Mouse (Mus musculus) MEL (cell line): Measurements from ENCODE around the gene Homer3. TPM values are rescaled to one million over a fixed set of nuclear protein-coding genes. Genes with fewer than 3 reads are reported as not detected.

Experiments
- DNase-seq: peaks from one replicate; pipeline ENCODE4 v3.0.0; 2011; ENCODE audit warnings: low read depth, low spot score
- H3K27ac ChIP-seq: 2 replicates; pipeline ENCODE4 v1.5.1; 2012; ENCODE audit warnings: low read depth, mild to moderate bottlenecking, control low read depth, low read length, moderate library complexity; ENCODE audit not compliant: control insufficient read depth
- H3K27me3 ChIP-seq, 2 experiments: fragments of 150-350 bp in 1 of 2; sonication (generic) in 1 of 2; 2 replicates each; pipeline ENCODE4 v1.6.1; 2012; ENCODE audit warnings: low read length in 2 of 2, mild to moderate bottlenecking in 2 of 2, improper control_type of control experiment in 1 of 2, moderate library complexity in 1 of 2; ENCODE audit not compliant: insufficient read depth in 2 of 2, control insufficient read depth in 1 of 2
- H3K36me3 ChIP-seq, 2 experiments: 2 replicates each; pipeline ENCODE4 v1.6.1; 2012 to 2014; ENCODE audit warnings: low read length in 2 of 2, improper control_type of control experiment in 1 of 2, inconsistent platforms in 1 of 2, mild to moderate bottlenecking in 1 of 2; ENCODE audit not compliant: insufficient read depth in 2 of 2, control insufficient read depth in 1 of 2
- H3K4me1 ChIP-seq, 2 experiments: fragments of 150-350 bp in 1 of 2; sonication (generic) in 1 of 2; 2 replicates each; pipeline ENCODE4 v1.6.1; 2012; ENCODE audit warnings: low read length in 2 of 2, improper control_type of control experiment in 1 of 2, mild to moderate bottlenecking in 1 of 2; ENCODE audit not compliant: insufficient read depth in 2 of 2, control insufficient read depth in 1 of 2
- H3K4me3 ChIP-seq, 2 experiments: fragments of 150-350 bp in 1 of 2; sonication (generic) in 1 of 2; 2 replicates each; pipeline ENCODE4 v1.5.1; 2012; ENCODE audit warnings: low read depth in 2 of 2, low read length in 2 of 2, mild to moderate bottlenecking in 2 of 2, moderate library complexity in 2 of 2, control low read depth in 1 of 2, improper control_type of control experiment in 1 of 2; ENCODE audit not compliant: control insufficient read depth in 1 of 2, insufficient read depth in 1 of 2
- H3K79me2 ChIP-seq: 2 replicates; pipeline ENCODE4 v1.6.1; 2012; ENCODE audit warnings: mild to moderate bottlenecking, low read length, moderate library complexity; ENCODE audit not compliant: control insufficient read depth, poor library complexity, insufficient read depth
- H3K9ac ChIP-seq: 2 replicates; pipeline ENCODE4 v1.6.1; 2012; ENCODE audit warnings: low read depth, mild to moderate bottlenecking, control low read depth, low read length, moderate library complexity; ENCODE audit not compliant: control insufficient read depth, poor library complexity, severe bottlenecking
- H3K9me3 ChIP-seq: fragments of 150-350 bp; sonication (generic); replicated peaks from 2 replicates; pipeline ENCODE4 v1.6.1; 2012; ENCODE audit warnings: mild to moderate bottlenecking, low read length, improper control_type of control experiment, moderate library complexity; ENCODE audit not compliant: insufficient read depth
- CHD2 ChIP-seq: IDR thresholded peaks from 2 replicates; pipeline ENCODE4 v1.6.1; 2011; ENCODE audit warnings: low read length, improper control_type of control experiment
- CTCF ChIP-seq, 3 experiments: IDR thresholded peaks in 2 of 3; conservative IDR thresholded peaks in 1 of 3; 2 replicates each; pipeline ENCODE4 v1.5.1; 2011 to 2012; ENCODE audit warnings: low read length in 3 of 3, low read depth in 2 of 3, mild to moderate bottlenecking in 2 of 3, improper control_type of control experiment in 1 of 3, inconsistent platforms in 1 of 3, mixed read lengths in 1 of 3, moderate library complexity in 1 of 3; ENCODE audit not compliant: control insufficient read depth in 1 of 3, insufficient read depth in 1 of 3, poor library complexity in 1 of 3, severe bottlenecking in 1 of 3
- GATA1 ChIP-seq: IDR thresholded peaks from 2 replicates; pipeline ENCODE4 v1.6.1; 2011; ENCODE audit warnings: low read depth, low read length, improper control_type of control experiment
- HCFC1 ChIP-seq: IDR thresholded peaks from 2 replicates; pipeline ENCODE4 v1.6.1; 2012; ENCODE audit warnings: low read depth, mild to moderate bottlenecking, inconsistent platforms, low read length, improper control_type of control experiment, moderate library complexity
- MAZ ChIP-seq: IDR thresholded peaks from 2 replicates; pipeline ENCODE4 v1.6.1; 2012; ENCODE audit warnings: low read depth, mild to moderate bottlenecking, inconsistent platforms, low read length, improper control_type of control experiment
- NRF1 ChIP-seq: IDR thresholded peaks from 2 replicates; pipeline ENCODE4 v1.6.1; 2014; ENCODE audit warnings: low read depth, mild to moderate bottlenecking, inconsistent platforms, low read length, improper control_type of control experiment, moderate library complexity; ENCODE audit not compliant: poor library complexity, insufficient read depth, severe bottlenecking
- RAD21 ChIP-seq: IDR thresholded peaks from 2 replicates; pipeline ENCODE4 v1.6.1; 2011; ENCODE audit warnings: mild to moderate bottlenecking, low read depth, low read length, improper control_type of control experiment
- SIN3A ChIP-seq: IDR thresholded peaks from 2 replicates; pipeline ENCODE4 v1.6.1; 2012; ENCODE audit warnings: low read length, improper control_type of control experiment, inconsistent platforms
- SMC3 ChIP-seq: IDR thresholded peaks from 2 replicates; pipeline ENCODE4 v1.6.1; 2011; ENCODE audit warnings: low read depth, low read length, improper control_type of control experiment
- USF2 ChIP-seq, 2 experiments: IDR thresholded peaks; 2 replicates each; pipeline ENCODE4 v1.6.1; 2011 to 2012; ENCODE audit warnings: improper control_type of control experiment in 2 of 2, low read length in 2 of 2, borderline replicate concordance in 1 of 2, inconsistent platforms in 1 of 2, low read depth in 1 of 2, mild to moderate bottlenecking in 1 of 2; ENCODE audit not compliant: insufficient read depth in 1 of 2
- ZNF384 ChIP-seq: IDR thresholded peaks from 2 replicates; pipeline ENCODE4 v1.6.1; 2012; ENCODE audit warnings: low read depth, mild to moderate bottlenecking, inconsistent platforms, low read length, improper control_type of control experiment
- polyA plus RNA-seq, 2 experiments: library from polyadenylated mRNA; stranded (reverse) in 1 of 2; unstranded in 1 of 2; fragments of >175 nt in 1 of 2; fragments of >200 nt in 1 of 2; gene quantifications; 2 replicates each; pipeline versions ENCODE4 v1.2.1 to v1.2.4; 2012; ENCODE audit warnings: low replicate concordance in 2 of 2, low read depth in 1 of 2; ENCODE audit not compliant: insufficient read length in 2 of 2, insufficient read depth in 1 of 2, missing spikeins in 1 of 2
- total RNA-seq: library from RNA; depleted of rRNA; stranded (reverse); fragments of 300-350 nt; gene quantifications from 2 replicates; pipeline ENCODE4 v1.2.3, GENCODE M21; 2012; rRNA removed

Gene Homer3
- total and polyA plus RNA-seq, 3 experiments: 12.2 to 22.8 TPM; not detected in 1

DNA sequence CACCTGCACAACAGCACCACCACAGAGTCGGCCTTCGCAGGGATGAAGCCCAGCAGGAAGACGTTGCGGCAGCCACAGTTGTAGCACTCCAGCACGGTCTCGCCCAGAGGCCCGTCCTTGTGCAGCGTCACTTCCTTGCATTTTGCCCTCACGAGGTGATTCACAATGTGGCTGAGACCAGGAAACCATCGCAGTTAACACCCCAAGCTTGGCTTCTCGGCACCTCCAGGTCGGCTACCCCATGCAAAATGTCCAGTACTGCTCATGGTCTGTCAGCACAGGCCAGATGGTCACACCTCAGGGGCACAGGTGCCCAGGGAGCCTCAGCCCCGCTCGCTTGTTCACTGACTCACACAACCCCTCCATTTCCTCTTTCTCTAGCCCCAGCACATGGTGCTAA lies 59.4 kb downstream of the Homer3 start:
- H3K79me2 ChIP-seq: peaks cover 27% of the 10 kb centered on the region
- H3K27ac ChIP-seq: no peak overlapping the region
- peaks cover 13 to 30% of the 10 kb centered on the region in 2 experiments for H3K36me3 ChIP-seq
- no peaks in the 10 kb centered on the region for H3K27me3 ChIP-seq
- H3K9me3 ChIP-seq: no peaks in the 10 kb centered on the region
- peaks cover 7 to 21% of the 10 kb centered on the region in 2 experiments for H3K4me1 ChIP-seq
- H3K4me3 ChIP-seq: no peak overlapping the region
- no peak for DNase-seq
- no peak overlapping the region for H3K9ac ChIP-seq
- TF ChIP-seq CHD2 (no peak), ZNF384 (no peak)

DNA sequence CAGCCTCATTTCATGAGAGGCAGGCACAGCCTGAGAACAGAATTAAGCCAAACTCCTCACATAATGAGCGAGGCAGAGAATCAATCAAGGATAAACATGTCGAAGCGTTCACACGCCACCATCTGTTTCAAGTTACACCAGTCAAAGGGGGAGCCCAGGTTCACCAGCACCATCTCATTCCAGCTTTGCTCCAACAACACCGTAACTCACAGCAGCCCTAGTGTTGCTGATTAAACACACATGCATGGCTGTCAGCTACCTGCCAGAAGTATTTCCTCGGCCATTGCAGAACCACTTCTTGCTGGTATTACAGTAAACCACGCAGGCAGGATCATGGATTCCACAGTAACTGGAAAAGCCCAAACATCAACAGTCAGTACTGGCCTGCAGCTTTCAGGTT lies 60.4 kb downstream of the Homer3 start:
- Histone ChIP-seq H3K4me1 (peaks cover 7 to 21% of the 10 kb centered on the region in 2 experiments), H3K4me3 (no peak overlapping the region), H3K27me3 (no peaks in the 10 kb centered on the region), H3K27ac (no peak overlapping the region), H3K9ac (no peak overlapping the region), H3K79me2 (peaks cover 38% of the 10 kb centered on the region), H3K9me3 (no peaks in the 10 kb centered on the region), H3K36me3 (peaks cover 13 to 33% of the 10 kb centered on the region in 2 experiments)
- TF ChIP-seq ZNF384 (no peak), USF2 (IDR thresholded peaks at IDR 0.05; ENCODE audit: borderline replicate concordance in 1 of 2, insufficient read depth in 1 of 2, low read depth in 1 of 2, low read length in 2 of 2) (no peak), MAZ (no peak)
- no peak for DNase-seq

DNA sequence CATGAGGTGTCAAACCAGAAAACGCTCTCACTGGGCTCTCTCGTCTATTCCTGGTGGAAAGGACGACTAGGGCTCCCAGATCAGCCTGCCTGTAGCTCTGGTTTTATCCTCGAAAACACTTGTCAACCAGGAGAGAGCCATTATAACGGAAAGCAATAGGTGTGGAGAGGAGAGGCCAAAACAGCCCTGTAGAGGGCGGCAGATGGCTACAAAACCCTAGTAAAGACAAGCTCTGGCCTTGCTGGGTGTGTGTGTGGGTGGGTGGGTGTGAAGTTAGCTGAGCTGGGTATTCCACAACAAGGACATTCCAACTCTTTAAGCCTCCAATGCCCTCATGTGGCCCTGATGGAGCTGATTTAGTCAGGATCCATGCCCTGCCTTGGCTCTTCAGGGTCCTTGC lies 61.1 kb downstream of the Homer3 start:
- peak; percentile 32 for TF ChIP-seq RAD21
- no peak for TF ChIP-seq GATA1
- TF ChIP-seq SIN3A: no peak
- TF ChIP-seq HCFC1: no peak
- no peak for TF ChIP-seq NRF1
- TF ChIP-seq CTCF (IDR thresholded peaks at IDR 0.05 in 2 of 3, conservative IDR thresholded peaks at IDR 0.05 in 1 of 3; ENCODE audit: control insufficient read depth in 1 of 3, insufficient read depth in 1 of 3, low read depth in 2 of 3, low read length in 3 of 3, poor library complexity in 1 of 3, severe bottlenecking in 1 of 3): peak; percentile 32 to 55 (median 47); a peak in 5 of 6 replicates
- peak; percentile 30 for TF ChIP-seq SMC3
- peaks cover 7 to 21% of the 10 kb centered on the region in 2 experiments for H3K4me1 ChIP-seq
- no peaks in the 10 kb centered on the region for H3K9me3 ChIP-seq
- peaks cover 13 to 33% of the 10 kb centered on the region in 2 experiments for H3K36me3 ChIP-seq
- no peak overlapping the region for H3K4me3 ChIP-seq
- H3K27me3 ChIP-seq: no peaks in the 10 kb centered on the region
- H3K9ac ChIP-seq: no peak overlapping the region
- peaks cover 44% of the 10 kb centered on the region for H3K79me2 ChIP-seq
- no peak overlapping the region for H3K27ac ChIP-seq
- peak; percentile 51 for DNase-seq

Other genes starting within 250 kb of the Homer3 start
- 39.0 and 39.2 TPM in 2 replicates for gene Mau2, start 240.1 kb upstream of the Homer3 start, total RNA-seq
- 10 to 100 TPM in 1 of 2 experiments, not detected in 1; 43.4 TPM for gene Mau2, start 240.1 kb upstream of the Homer3 start, polyA plus RNA-seq
- 27.1 and 29.9 TPM in 2 replicates for gene Sugp1, start 240.0 kb upstream of the Homer3 start, total RNA-seq
- 10 to 100 TPM in 1 of 2 experiments, not detected in 1; 45.5 TPM for gene Sugp1, start 240.0 kb upstream of the Homer3 start, polyA plus RNA-seq
- gene Tm6sf2, start 209.9 kb upstream of the Homer3 start, total RNA-seq: 0.78 and 1.0 TPM in 2 replicates
- gene Tm6sf2, start 209.9 kb upstream of the Homer3 start, polyA plus RNA-seq: 1 to 10 TPM in 1 of 2 experiments, not detected in 1; 1.2 TPM
- not detected in 2 replicates for gene Hapln4, start 199.4 kb upstream of the Homer3 start, total RNA-seq
- gene Hapln4, start 199.4 kb upstream of the Homer3 start, polyA plus RNA-seq: under 1 TPM in 1 of 2 experiments, not detected in 1; 0.03 TPM
- not detected in 2 replicates for gene Ncan, start 162.0 kb upstream of the Homer3 start, total RNA-seq
- not detected for gene Ncan, start 162.0 kb upstream of the Homer3 start, polyA plus RNA-seq
- 20.8 and 24.6 TPM in 2 replicates for gene Nr2c2ap, start 151.5 kb upstream of the Homer3 start, total RNA-seq
- gene Nr2c2ap, start 151.5 kb upstream of the Homer3 start, polyA plus RNA-seq: 10 to 100 TPM in 1 of 2 experiments, not detected in 1; 55.7 TPM
- 5.0 and 5.5 TPM in 2 replicates for gene Rfxank, start 143.7 kb upstream of the Homer3 start, total RNA-seq
- 1 to 10 TPM in 1 of 2 experiments, not detected in 1; 7.2 TPM for gene Rfxank, start 143.7 kb upstream of the Homer3 start, polyA plus RNA-seq
- gene Borcs8, start 143.3 kb upstream of the Homer3 start, total RNA-seq: 49.5 and 62.8 TPM in 2 replicates
- gene Borcs8, start 143.3 kb upstream of the Homer3 start, polyA plus RNA-seq: 10 to 100 TPM in 1 of 2 experiments, not detected in 1; 73.0 TPM
- 2.0 and 2.5 TPM in 2 replicates for gene Mef2b, start 143.1 kb upstream of the Homer3 start, total RNA-seq
- 1 to 10 TPM in 1 of 2 experiments, not detected in 1; 6.5 TPM for gene Mef2b, start 143.1 kb upstream of the Homer3 start, polyA plus RNA-seq
- 45.1 and 50.7 TPM in 2 replicates for gene Tmem161a, start 110.5 kb upstream of the Homer3 start, total RNA-seq
- 10 to 100 TPM in 1 of 2 experiments, not detected in 1; 51.4 TPM for gene Tmem161a, start 110.5 kb upstream of the Homer3 start, polyA plus RNA-seq
- 4.4 and 5.2 TPM in 2 replicates for gene Slc25a42, start 70.5 kb upstream of the Homer3 start, total RNA-seq
- 10 to 100 TPM in 1 of 2 experiments, not detected in 1; 12.1 TPM for gene Slc25a42, start 70.5 kb upstream of the Homer3 start, polyA plus RNA-seq
- gene Sugp2, start 48.6 kb upstream of the Homer3 start, total RNA-seq: 23.9 and 25.3 TPM in 2 replicates
- gene Sugp2, start 48.6 kb upstream of the Homer3 start, polyA plus RNA-seq: 10 to 100 TPM in 1 of 2 experiments, not detected in 1; 27.4 TPM
- 50.2 and 63.9 TPM in 2 replicates for gene Armc6, start 48.4 kb upstream of the Homer3 start, total RNA-seq
- gene Armc6, start 48.4 kb upstream of the Homer3 start, polyA plus RNA-seq: 10 to 100 TPM in 1 of 2 experiments, not detected in 1; 39.5 TPM
- 94.1 and 102 TPM in 2 replicates for gene Ddx49, start 19.7 kb downstream of the Homer3 start, total RNA-seq
- 100 to 1,000 TPM in 1 of 2 experiments, not detected in 1; 116 TPM for gene Ddx49, start 19.7 kb downstream of the Homer3 start, polyA plus RNA-seq
- 132 and 134 TPM in 2 replicates for gene Cope, start 19.7 kb downstream of the Homer3 start, total RNA-seq
- 100 to 1,000 TPM in 1 of 2 experiments, not detected in 1; 232 TPM for gene Cope, start 19.7 kb downstream of the Homer3 start, polyA plus RNA-seq
- gene Cers1, start 32.9 kb downstream of the Homer3 start, total RNA-seq: 3.4 and 5.0 TPM in 2 replicates
- 1 to 10 TPM in 1 of 2 experiments, not detected in 1; 7.7 TPM for gene Cers1, start 32.9 kb downstream of the Homer3 start, polyA plus RNA-seq
- 1.9 and 2.6 TPM in 2 replicates for gene Gdf1, start 47.0 kb downstream of the Homer3 start, total RNA-seq
- 1 to 10 TPM in 1 of 2 experiments, not detected in 1; 1.9 TPM for gene Gdf1, start 47.0 kb downstream of the Homer3 start, polyA plus RNA-seq
- 55.4 and 56.3 TPM in 2 replicates for gene Upf1, start 70.5 kb downstream of the Homer3 start, total RNA-seq
- gene Upf1, start 70.5 kb downstream of the Homer3 start, polyA plus RNA-seq: 100 to 1,000 TPM in 1 of 2 experiments, 10 to 100 TPM in 1; 89.5 to 289 TPM
- gene Comp, start 90.7 kb downstream of the Homer3 start, total RNA-seq: not detected in 2 replicates
- under 1 TPM in 1 of 2 experiments, not detected in 1; 0.54 TPM for gene Comp, start 90.7 kb downstream of the Homer3 start, polyA plus RNA-seq
- 3.0 and 3.3 TPM in 2 replicates for gene Crtc1, start 156.8 kb downstream of the Homer3 start, total RNA-seq
- 10 to 100 TPM in 1 of 2 experiments, not detected in 1; 18.0 TPM for gene Crtc1, start 156.8 kb downstream of the Homer3 start, polyA plus RNA-seq
- gene Klhl26, start 194.1 kb downstream of the Homer3 start, total RNA-seq: 7.6 and 8.0 TPM in 2 replicates
- 10 to 100 TPM in 1 of 2 experiments, not detected in 1; 11.4 TPM for gene Klhl26, start 194.1 kb downstream of the Homer3 start, polyA plus RNA-seq
- gene Tmem59l, start 204.5 kb downstream of the Homer3 start, total RNA-seq: not detected in 2 replicates
- gene Tmem59l, start 204.5 kb downstream of the Homer3 start, polyA plus RNA-seq: not detected
- 3.8 and 6.6 TPM in 2 replicates for gene Crlf1, start 210.3 kb downstream of the Homer3 start, total RNA-seq
- 10 to 100 TPM in 1 of 2 experiments, not detected in 1; 26.6 TPM for gene Crlf1, start 210.3 kb downstream of the Homer3 start, polyA plus RNA-seq
- 200 and 204 TPM in 2 replicates for gene Rex1bd, start 223.9 kb downstream of the Homer3 start, total RNA-seq
- 100 to 1,000 TPM in 1 of 2 experiments, not detected in 1; 145 TPM for gene Rex1bd, start 223.9 kb downstream of the Homer3 start, polyA plus RNA-seq
- 3,582 and 3,633 TPM in 2 replicates for gene Uba52, start 228.0 kb downstream of the Homer3 start, total RNA-seq
- 1,000 to 10,000 TPM in 1 of 2 experiments, not detected in 1; 2,814 TPM for gene Uba52, start 228.0 kb downstream of the Homer3 start, polyA plus RNA-seq
- gene Fkbp8, start 244.9 kb downstream of the Homer3 start, total RNA-seq: 212 and 215 TPM in 2 replicates
- gene Fkbp8, start 244.9 kb downstream of the Homer3 start, polyA plus RNA-seq: 100 to 1,000 TPM in 1 of 2 experiments, not detected in 1; 349 TPM
- gene Kxd1, start 245.1 kb downstream of the Homer3 start, total RNA-seq: 49.1 and 54.4 TPM in 2 replicates
- 10 to 100 TPM in 1 of 2 experiments, not detected in 1; 77.4 TPM for gene Kxd1, start 245.1 kb downstream of the Homer3 start, polyA plus RNA-seq